Mouse (Mus musculus): ENCODE measurements around the gene Sidt1.
A peak's percentile ranks its signal among the peaks of the same experiment; 100 is the strongest.

Gene Sidt1

DNA sequence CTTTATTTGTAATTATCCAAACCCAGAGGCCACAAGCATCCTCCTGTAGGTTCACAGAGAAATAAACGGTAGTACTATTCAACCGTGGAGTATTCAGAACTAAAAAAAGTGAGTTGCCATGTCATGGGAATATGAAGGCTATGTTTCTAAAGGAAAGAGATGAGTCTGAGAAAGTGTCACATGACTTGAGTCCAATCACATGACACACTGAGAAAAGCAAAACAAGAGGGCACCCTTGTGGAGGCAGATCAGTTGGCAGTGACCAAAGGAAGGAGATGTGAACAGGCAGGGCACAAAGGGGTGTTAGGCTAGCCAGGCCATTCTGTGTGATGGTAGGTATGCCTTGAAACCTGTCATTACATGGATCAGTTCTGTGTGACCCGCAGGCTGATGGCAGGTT lies 80.3 kb downstream of the Sidt1 start:
- no peak for DNase-seq (ENCODE audit: low spot score in 2 of 2)

- no peak for DNase-seq (ENCODE audit: low spot score in 2 of 2)
These were observed 83.0 kb downstream of the Sidt1 start for GRCm38 (mm10) chr16:44249985-44250384.

DNA sequence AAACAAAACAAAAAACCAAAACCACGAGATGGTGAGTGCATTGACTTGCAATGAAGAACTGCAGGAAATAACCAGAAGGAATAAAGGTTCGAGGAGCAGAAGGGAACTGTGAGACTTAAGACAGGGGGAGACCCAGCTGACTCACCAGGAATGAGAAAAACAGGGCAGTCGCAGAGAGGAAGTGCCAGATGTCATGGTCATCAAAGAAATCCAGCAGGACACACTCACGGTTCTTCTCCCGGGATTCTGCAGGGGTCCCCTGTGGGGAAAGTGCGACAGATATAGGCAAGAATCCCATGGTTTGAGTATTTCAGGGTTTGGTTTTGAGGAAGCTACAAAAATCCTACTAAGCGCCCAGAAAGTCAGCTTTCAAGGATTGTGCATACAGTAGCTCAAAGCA lies 89.7 kb downstream of the Sidt1 start:
- no peak for DNase-seq (ENCODE audit: low spot score in 2 of 2)

GRCm38 (mm10) chr16:44242633-44243032 lies 90.4 kb downstream of the Sidt1 start:
- DNase-seq (ENCODE audit: low spot score in 2 of 2): peak; percentile 56 to 79

- no peak for DNase-seq (ENCODE audit: low spot score in 2 of 2)
These were observed 92.6 kb downstream of the Sidt1 start for GRCm38 (mm10) chr16:44240406-44240805.

- peak in 1 of 2 experiments; percentile 45 for DNase-seq (ENCODE audit: low spot score in 2 of 2)
These were observed 94.1 kb downstream of the Sidt1 start for GRCm38 (mm10) chr16:44238835-44239263.

- peak; percentile 31 to 53 for DNase-seq (ENCODE audit: low spot score in 2 of 2)
These were observed 95.2 kb downstream of the Sidt1 start for GRCm38 (mm10) chr16:44237836-44238235.

DNA sequence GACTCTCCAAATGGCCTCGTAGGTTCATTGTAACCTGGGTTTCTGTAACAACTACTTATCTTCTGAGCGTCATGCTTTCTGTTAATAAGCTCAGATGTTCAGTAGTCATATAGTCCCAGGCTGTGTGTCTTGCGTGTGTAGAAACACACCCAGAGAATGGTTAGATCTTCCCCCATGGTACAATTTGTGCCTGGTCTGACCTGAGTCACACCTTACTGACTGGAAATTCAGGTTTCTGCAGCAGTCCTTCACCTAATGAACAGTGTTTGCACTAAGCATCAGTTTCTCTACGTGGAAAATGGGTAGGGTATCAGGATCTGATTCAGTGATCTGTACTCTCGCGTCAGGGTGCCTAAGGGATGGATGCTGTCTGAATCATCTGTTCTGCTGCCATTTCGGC lies 100.0 kb downstream of the Sidt1 start:
- DNase-seq (ENCODE audit: low spot score in 2 of 2): no peak

GRCm38 (mm10) chr16:44226706-44227291 lies 106.2 kb downstream of the Sidt1 start:
- DNase-seq (ENCODE audit: low spot score in 2 of 2): peak in 1 of 2 experiments; percentile 29

GRCm38 (mm10) chr16:44221463-44221862 lies 111.5 kb downstream of the Sidt1 start:
- no peak for DNase-seq (ENCODE audit: low spot score in 2 of 2)

DNA sequence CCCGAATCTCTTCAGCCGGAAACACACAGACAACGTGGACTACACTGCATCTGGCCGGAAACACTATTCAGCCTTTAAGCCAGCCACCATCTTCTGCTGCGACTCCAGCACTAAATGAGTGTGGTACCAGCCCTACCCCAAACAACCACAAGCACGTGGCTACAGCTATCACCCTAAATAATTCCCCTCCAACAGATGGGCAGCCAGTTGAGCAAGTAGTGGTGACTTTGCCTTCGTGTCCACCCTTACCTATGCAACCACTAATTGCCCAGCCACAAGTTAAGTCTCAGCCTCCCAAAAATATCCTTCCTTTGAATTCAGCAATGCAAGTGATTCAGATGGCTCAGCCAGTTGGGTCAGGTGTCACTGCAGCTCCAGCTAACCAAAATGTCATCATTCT lies 116.6 kb downstream of the Sidt1 start:
- DNase-seq (ENCODE audit: low spot score in 2 of 2): no peak

GRCm38 (mm10) chr16:44215513-44215912 lies 117.5 kb downstream of the Sidt1 start:
- no peak for DNase-seq (ENCODE audit: low spot score in 2 of 2)

DNA sequence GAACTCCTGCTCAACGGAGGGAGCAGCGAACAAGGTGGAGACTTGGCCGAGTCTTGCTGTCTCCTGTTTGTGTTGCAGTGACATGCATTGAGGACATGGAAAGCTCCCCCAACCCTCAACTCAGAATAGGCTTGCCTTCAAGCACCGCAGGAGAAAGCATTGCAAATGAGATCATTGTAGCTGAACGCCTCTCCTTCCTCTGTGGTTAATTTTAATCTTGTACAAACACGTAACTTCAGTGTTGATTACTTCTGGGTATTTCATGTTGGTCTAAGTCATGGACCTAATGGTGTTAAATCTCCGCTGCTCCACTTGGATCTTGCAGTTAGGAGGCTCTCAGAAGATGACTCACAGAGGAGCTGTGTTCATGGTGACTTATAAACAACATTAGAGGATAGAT lies 120.3 kb downstream of the Sidt1 start:
- DNase-seq (ENCODE audit: low spot score in 2 of 2): no peak

DNA sequence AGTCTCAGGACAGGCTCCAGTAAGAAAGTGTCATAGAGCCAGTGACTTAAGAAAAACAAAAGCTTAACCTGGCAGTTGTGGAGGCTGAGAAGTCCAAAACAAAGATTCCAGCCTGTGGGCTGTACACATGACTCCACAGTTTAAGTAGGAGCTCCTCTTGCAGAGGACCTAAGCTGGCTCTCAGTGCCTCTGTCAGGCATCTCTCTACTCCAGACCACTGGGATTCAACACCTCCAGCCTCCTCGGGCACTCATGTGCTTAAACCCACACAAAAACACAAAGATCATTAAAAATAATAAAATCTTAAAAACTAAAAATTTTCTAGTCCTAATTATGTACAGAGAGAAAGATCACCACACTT lies 122.0 kb downstream of the Sidt1 start:
- no peak for DNase-seq (ENCODE audit: low spot score in 2 of 2)

- DNase-seq (ENCODE audit: low spot score in 2 of 2): no peak
These were observed 122.6 kb downstream of the Sidt1 start for GRCm38 (mm10) chr16:44210156-44211053.

GRCm38 (mm10) chr16:44205973-44206372 lies 127.0 kb downstream of the Sidt1 start:
- DNase-seq (ENCODE audit: low spot score in 2 of 2): no peak

- DNase-seq (ENCODE audit: low spot score in 2 of 2): no peak
These were observed 128.7 kb downstream of the Sidt1 start for GRCm38 (mm10) chr16:44204331-44204730.

DNA sequence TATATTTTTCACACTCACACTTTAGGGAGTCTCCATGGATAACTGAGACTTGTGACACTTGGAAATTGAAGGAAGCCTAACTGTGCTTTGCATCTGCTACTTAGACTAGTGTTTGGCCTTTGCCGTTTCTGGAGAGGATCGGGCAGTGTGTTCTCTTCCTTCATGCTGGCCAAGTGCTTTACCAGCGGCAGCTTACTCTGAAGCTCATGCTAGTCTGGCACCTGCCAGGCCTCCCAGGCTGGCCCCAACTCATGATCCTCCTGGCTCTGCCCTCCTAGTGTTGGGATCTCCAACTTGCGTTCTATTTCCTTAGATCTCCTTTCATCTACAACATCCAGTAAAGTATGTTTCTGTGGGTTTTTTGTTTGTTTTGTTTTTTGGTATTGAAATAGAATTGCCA lies 132.8 kb downstream of the Sidt1 start:
- DNase-seq (ENCODE audit: low spot score in 2 of 2): no peak

GRCm38 (mm10) chr16:44199066-44199703 lies 133.8 kb downstream of the Sidt1 start:
- DNase-seq (ENCODE audit: low spot score in 2 of 2): no peak

DNA sequence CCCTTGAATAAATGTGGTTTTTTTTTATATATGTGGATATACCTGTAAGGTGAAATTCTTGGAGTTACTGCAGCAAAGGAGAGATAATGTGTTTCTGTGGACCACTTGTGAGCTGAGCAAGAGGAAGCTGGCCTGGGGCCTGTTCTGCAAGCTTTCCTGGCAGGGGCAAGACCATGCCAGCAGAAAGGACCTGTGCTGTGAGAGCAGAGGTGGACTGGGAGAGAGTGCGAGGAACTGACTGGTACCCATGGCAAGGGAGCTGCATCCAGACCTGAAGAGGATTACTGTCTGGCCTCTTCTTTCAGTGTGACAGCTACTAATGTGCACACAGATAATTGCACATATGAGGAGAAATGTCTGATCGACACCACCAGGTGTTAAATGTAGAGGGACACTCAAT lies 142.0 kb downstream of the Sidt1 start:
- no peak for DNase-seq (ENCODE audit: low spot score in 2 of 2)

All from frontal cortex, postnatal 36 days (tissue).